Mouse (Mus musculus) C2C12 (cell line): ENCODE results near the gene Abt1.

Source experiments
- CTCF ChIP-seq: IDR thresholded peaks from one replicate; pipeline ENCODE4 v1.5.1; 2011; ENCODE audit not compliant: control insufficient read depth, insufficient read depth, insufficient read length
- FOSL1 ChIP-seq: IDR thresholded peaks from one replicate; pipeline ENCODE4 v1.8.0; 2011; ENCODE audit warnings: mild to moderate bottlenecking, low read length; ENCODE audit not compliant: poor library complexity, insufficient read depth, severe bottlenecking
- USF1 ChIP-seq: IDR thresholded peaks from one replicate; pipeline ENCODE4 v1.6.1; 2011; ENCODE audit warnings: low read depth, mild to moderate bottlenecking, control low read depth, moderate library complexity

DNA sequence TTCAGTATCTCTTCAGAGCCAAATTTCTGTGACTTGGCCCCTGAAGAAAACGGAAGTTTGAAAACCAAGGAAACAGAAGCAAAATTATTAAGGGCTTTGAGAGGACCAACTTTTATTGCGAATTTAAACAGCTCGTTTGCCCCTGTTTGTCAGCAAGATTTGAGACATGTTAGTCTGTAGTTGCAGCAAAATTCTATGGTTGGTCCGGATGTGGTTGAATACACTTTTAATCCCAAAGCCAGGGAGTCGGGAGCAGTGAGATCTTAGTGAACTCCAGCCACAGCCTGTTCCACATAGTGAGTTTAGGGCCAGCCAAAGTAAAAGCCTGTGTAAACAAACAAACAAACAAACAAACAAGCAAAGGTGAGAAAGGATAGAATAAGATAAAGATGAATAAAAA is 9.5 kb upstream of the Abt1 start:
- TF ChIP-seq FOSL1 (no peak), CTCF (no peak), USF1 (no peak)
